Mouse (Mus musculus) urinary bladder, postnatal 14 days (tissue): ENCODE measurements around the gene Spats2l.

Source experiments
- DNase-seq: peaks from one replicate; pipeline ENCODE4 v3.0.0; 2021; ENCODE audit warnings: low spot score

Spats2l gene

DNA sequence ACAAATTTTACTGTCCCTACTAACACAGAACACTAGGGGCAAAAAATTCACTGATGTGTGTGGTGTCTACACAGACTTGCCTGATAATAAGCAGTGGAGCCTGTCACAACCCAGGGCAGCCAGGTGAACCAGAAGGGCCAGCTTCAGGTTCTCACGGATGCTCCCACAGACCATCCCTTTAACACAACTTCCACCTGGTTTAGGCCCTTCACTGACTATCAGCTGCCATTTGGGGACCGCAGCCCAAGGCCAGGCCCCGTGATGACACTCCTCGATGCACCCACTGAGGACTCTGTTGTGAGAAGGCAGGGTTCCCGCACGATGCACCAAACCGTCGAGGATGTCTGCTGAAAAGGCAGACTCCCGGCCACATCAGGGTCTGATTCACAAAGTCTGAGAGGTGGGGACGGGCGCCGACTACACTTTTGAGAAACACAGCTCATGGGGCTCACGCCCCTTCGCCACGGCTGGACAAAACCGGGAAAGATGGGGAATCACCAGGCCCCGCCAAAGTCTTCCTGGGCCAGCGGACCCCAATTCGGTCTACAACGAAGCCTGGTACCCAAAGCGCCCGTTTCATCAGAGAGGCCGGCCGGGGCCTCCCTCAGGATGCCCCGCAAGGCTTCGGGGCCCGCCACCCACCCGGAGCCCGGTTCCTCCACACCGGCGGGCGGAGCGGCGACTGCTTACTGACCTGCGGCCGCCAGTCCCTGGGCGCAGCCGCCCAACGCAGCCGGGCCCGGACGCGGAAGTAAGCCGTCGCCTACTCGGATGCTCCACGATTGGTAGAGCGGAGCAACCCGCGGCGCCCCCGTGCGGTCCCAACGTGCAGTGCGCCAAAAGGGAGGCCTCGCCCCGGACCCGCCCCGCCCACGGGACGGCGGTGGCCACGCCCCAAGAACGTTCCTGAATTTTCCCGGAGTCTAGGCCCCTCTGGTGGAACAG is 195.6 kb downstream of the Spats2l start:
- DNase-seq, result peak; percentile 98

DNA sequence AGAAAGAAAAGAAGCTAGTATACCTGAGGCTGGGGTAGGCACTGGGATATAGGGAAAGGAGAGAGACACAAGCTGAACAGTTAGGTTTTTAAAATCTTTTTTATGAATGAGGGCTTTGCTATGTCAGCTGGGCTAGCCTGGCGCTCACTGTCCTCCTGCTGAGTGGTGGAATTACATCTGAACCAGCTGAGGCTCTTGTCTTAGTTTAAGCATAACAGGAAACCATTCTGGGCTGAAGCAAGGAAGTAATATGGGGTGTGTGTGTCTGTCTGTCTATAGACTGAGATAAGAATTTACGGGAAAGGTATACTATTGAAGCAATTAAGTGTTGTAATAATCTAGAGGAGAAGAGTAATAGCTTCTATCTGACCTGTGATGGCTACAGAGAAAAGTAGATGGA is 197.6 kb downstream of the Spats2l start:
- no peak for DNase-seq

GRCm38 (mm10) chr1:57976860-57977259 is 202.9 kb downstream of the Spats2l start:
- no peak for DNase-seq

DNA sequence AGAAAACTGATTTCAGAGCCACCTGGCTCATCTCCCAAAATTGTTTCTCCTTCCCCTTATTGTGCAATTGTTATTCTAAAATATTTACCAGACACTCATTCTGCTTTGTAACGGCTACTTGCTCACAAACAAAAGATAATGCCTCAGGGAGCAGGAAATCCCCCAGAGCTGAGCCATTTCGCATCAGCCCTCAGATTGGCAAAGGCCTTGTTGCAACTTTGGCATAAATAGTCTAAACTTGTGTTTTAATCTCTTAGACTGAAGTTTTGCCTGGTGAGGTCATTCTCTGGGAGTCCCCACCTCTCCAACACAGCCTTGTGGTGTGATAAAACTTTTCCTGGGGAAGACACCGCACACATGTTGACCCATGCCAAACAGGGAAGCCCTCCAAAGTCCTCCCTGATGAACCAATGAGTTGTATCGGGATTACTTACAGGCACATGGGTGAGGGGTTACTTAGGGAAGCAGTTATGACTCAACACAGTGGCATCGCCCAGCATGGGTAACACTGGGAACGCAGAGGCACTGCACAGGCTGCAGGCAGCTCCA is 215.2 kb downstream of the Spats2l start:
- peak; percentile 6 for DNase-seq

DNA sequence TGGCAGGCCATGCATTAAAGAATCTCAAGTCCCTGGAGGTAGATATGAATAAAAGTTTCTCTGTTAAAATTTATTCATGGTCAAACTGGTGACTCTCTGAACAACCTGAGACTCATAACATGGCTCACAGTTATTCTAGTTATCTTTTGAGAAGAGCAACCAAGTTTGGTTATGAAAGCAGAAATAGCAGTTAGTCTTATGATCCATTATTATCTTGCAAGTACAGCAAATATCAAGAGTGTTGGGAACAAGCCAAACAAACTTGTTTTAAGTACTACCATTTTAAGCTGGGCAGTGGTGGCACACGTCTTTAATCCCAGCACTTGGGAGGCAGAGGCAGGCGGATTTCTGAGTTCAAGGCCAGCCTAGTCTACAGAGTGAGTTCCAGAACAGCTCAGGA is 217.3 kb downstream of the Spats2l start:
- no peak for DNase-seq

DNA sequence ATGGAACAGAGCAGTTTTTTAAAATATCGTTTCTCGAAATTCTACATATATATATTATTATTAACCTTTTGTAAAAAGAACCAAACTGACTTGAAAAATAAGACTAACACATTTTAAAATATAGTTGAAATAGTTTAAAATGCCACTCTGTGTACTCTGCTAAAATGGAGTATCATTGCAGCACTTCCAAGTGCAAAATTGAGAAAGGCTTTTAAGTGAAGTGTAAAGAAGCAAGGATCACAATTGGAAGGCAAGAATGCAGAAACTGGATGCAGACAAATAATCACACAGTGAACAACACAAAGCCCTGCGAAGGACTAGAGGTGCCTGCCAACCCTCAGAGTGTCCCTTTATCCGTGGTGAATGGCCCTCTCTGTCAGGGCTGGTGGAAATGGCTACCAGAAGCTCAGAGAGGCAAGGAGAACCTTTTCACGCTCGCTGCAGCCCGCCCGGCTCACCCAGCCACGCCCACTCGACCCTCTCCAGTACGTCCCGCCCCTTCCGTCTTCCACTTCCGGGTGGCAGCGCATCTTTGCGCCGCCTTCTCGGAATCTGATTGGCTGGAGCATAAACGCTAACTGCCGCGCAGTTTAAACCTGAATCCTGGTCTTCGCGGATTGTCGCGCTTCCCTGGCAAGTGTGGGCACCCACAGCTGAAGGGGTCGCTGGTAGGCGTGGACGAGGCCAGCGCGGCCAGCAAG is 221.6 kb downstream of the Spats2l start, which contains the start of gene Sgo2a:
Gene Sgo2a, plus strand, starts transcription at position 540 of the 701 bp plus-strand sequence.
- DNase-seq, result peak; percentile 95

- DNase-seq, result no peak
Measured at GRCm38 (mm10) chr1:57996133-57996615, 222.2 kb downstream of the Spats2l start.
